Mouse (Mus musculus): Measurements from ENCODE around the gene Prpf38b. TPM values are rescaled to one million over a fixed set of nuclear protein-coding genes. Genes with fewer than 3 reads are reported as not detected.

The Prpf38b gene
- polyA plus RNA-seq, 1 experiment from 2014 or later = 23.9 TPM

GRCm38 (mm10) chr3:108853266-108853665, 58.3 kb downstream of the Prpf38b start:
- Histone ChIP-seq H3K4me1 (ENCODE audit: insufficient read depth) (no peaks in the 10 kb centered on the region), H3K9ac (replicated peaks) (no peak overlapping the region)
- WGBS (ENCODE audit: insufficient replicate concordance) = 56% methylated on average over 1 of the region's 1 CpGs

More at GRCm38 (mm10) chr3:108853266-108853665, 58.3 kb downstream of the Prpf38b start:
- Histone ChIP-seq H3K4me2 (ENCODE audit: low read depth, low read length) (no peak overlapping the region), H3K4me3 (ENCODE audit: low read depth, low read length) (no peak overlapping the region), H3K27me3 (ENCODE audit: insufficient read depth, low read length) (no peaks in the 10 kb centered on the region), H3K27ac (ENCODE audit: low read depth) (no peak overlapping the region), H3K36me3 (replicated peaks; ENCODE audit: insufficient read depth, low read length) (no peaks in the 10 kb centered on the region), H3K9me3 (ENCODE audit: low read length) (no peaks in the 10 kb centered on the region)
- no peak for TF ChIP-seq CTCF (IDR thresholded peaks at IDR 0.05; ENCODE audit: low read depth)
- TF ChIP-seq EP300 (IDR thresholded peaks at IDR 0.05; ENCODE audit: low read depth) = no peak
- ATAC-seq (no peak), DNase-seq (no peak)

Other genes starting within 250 kb of the Prpf38b start
- 18.3 and 21.6 TPM in 2 replicates for gene Gpsm2, start 189.4 kb downstream of the Prpf38b start, polyA plus RNA-seq (2015; fragmentation: Nextera tagmentation; extraction: Ambion mirVana)
- gene Aknad1, start 172.1 kb downstream of the Prpf38b start, polyA plus RNA-seq (2015; fragmentation: Nextera tagmentation; extraction: Ambion mirVana) = 0.06 and 0.13 TPM in 2 replicates
- gene Stxbp3, start 71.2 kb downstream of the Prpf38b start, polyA plus RNA-seq (2015; fragmentation: Nextera tagmentation; extraction: Ambion mirVana) = 18.1 and 19.3 TPM in 2 replicates
- 0.06 and 0.09 TPM in 2 replicates for gene Fndc7, start 21.7 kb downstream of the Prpf38b start, polyA plus RNA-seq (2015; fragmentation: Nextera tagmentation; extraction: Ambion mirVana)
- gene Henmt1, start 28.1 kb upstream of the Prpf38b start, polyA plus RNA-seq (2015; fragmentation: Nextera tagmentation; extraction: Ambion mirVana) = not detected in 2 replicates
- not detected in 2 replicates for gene Gm9857, start 28.7 kb upstream of the Prpf38b start, polyA plus RNA-seq (2015; fragmentation: Nextera tagmentation; extraction: Ambion mirVana)
- gene Fam102b, start 115.9 kb upstream of the Prpf38b start, polyA plus RNA-seq (2015; fragmentation: Nextera tagmentation; extraction: Ambion mirVana) = 1.9 and 2.2 TPM in 2 replicates
- not detected in 2 replicates for gene Slc25a54, start 168.7 kb upstream of the Prpf38b start, polyA plus RNA-seq (2015; fragmentation: Nextera tagmentation; extraction: Ambion mirVana)
- 4.0 and 5.7 TPM in 2 replicates for gene Slc25a24, start 211.4 kb upstream of the Prpf38b start, polyA plus RNA-seq (2015; fragmentation: Nextera tagmentation; extraction: Ambion mirVana)